17 mouse cellular contexts compared by ENCODE assay signal in genomic region chr19:53409663-53410307, GRCm38 (mm10). TPM values are rescaled to one million over a fixed set of nuclear protein-coding genes. Genes with fewer than 3 reads are reported as not detected.
A peak's percentile ranks its signal among the peaks of the same experiment; 100 is the strongest.
DNase-seq lines count a peak whose midpoint lies in the region; ATAC-seq and TF ChIP-seq lines count a peak whose summit lies in the region.
"Had no signal": no experiment of that assay in that cellular context is flagged by ENCODE, and none has a peak within 500 bp of the region (broad histone marks: within the 10 kb centered on the region; RNA-seq: fewer than 3 reads in every experiment).

No protein-coding gene starts in this region.

- in situ Hi-C loops in CH12.LX (cut with MboI; ENCODE audit: low pct_ligation_motif_present, low pct_unique_long_range_greater_than_20kb, low sequenced_read_pairs): no loop called here

- H3K4me1 ChIP-seq in heart, embryonic 13.5 days: peaks cover 43% of the 10 kb centered on the region
- peaks cover 23% of the 10 kb centered on the region for H3K4me1 ChIP-seq in liver, embryonic 11.5 days (replicated peaks; ENCODE audit: control insufficient read depth, insufficient read depth, low read length)
- peaks cover 39 to 86% of the 10 kb centered on the region in 2 experiments for H3K4me1 ChIP-seq in CH12.LX (ENCODE audit: control insufficient read depth in 1 of 2, insufficient read depth in 2 of 2)
- H3K4me1 ChIP-seq in embryonic facial prominence, embryonic 14.5 days (ENCODE audit: control insufficient read depth, insufficient read depth, low read length): peaks cover 15% of the 10 kb centered on the region
- H3K4me1 ChIP-seq in intestine, embryonic 16.5 days (ENCODE audit: control insufficient read depth, insufficient read depth, low read length): peaks cover 5% of the 10 kb centered on the region; the same call in 1 of the 2 replicates

- H3K4me2 ChIP-seq in heart, embryonic 13.5 days: peak overlapping the region; percentile 48
- peak overlapping the region; percentile 43; the same call in 1 of the 2 replicates for H3K4me2 ChIP-seq in liver, embryonic 11.5 days
- peak overlapping the region; percentile 39 for H3K4me2 ChIP-seq in CH12.LX (ENCODE audit: insufficient read depth, low read depth, poor library complexity, severe bottlenecking)
- H3K4me2 ChIP-seq in embryonic facial prominence, embryonic 14.5 days (ENCODE audit: low read depth, low read length): peak overlapping the region; percentile 20; the same call in 1 of the 2 replicates
- no peak overlapping the region for H3K4me2 ChIP-seq in intestine, embryonic 16.5 days (ENCODE audit: low read depth, low read length)
- H3K4me2 ChIP-seq: embryonic facial prominence, embryonic 13.5 days had no signal

- H3K79me2 ChIP-seq in CH12.LX (replicated peaks; ENCODE audit: control insufficient read depth, extremely low read depth, insufficient read depth, poor library complexity, severe bottlenecking): no peaks in the 10 kb centered on the region

- peak overlapping the region; percentile 47 for H3K9ac ChIP-seq in heart, embryonic 13.5 days
- H3K9ac ChIP-seq in liver, embryonic 11.5 days (ENCODE audit: low read depth, low read length): no peak overlapping the region
- H3K9ac ChIP-seq in CH12.LX (ENCODE audit: insufficient read depth, low read depth): peak overlapping the region; percentile 60
- H3K9ac ChIP-seq in embryonic facial prominence, embryonic 14.5 days (ENCODE audit: low read depth, low read length): no peak overlapping the region
- no peak overlapping the region for H3K9ac ChIP-seq in intestine, embryonic 16.5 days (ENCODE audit: low read depth, low read length)
- H3K9ac ChIP-seq: embryonic facial prominence, embryonic 13.5 days had no signal

- TF ChIP-seq RAD21 in CH12.LX (IDR thresholded peaks at IDR 0.05; ENCODE audit: low read depth, low read length): no peak

- TF ChIP-seq POLR2A in CH12.LX (IDR thresholded peaks at IDR 0.05; ENCODE audit: low read depth, low read length): peak; percentile 61; the same call in 1 of the 2 replicates

- TF ChIP-seq CTCF in CH12.LX (conservative IDR thresholded peaks at IDR 0.05 in 1 of 2, IDR thresholded peaks at IDR 0.05 in 1 of 2; ENCODE audit: low read depth in 2 of 2, low read length in 2 of 2): no peak

- peak; percentile 68 for TF ChIP-seq EP300 in CH12.LX (IDR thresholded peaks at IDR 0.05; ENCODE audit: low read length)

- no peak for ATAC-seq in heart, embryonic 13.5 days (ENCODE audit: extremely low read depth, insufficient number of reproducible peaks, low FRiP score, low TSS enrichment)
- no peak for ATAC-seq in liver, embryonic 11.5 days (replicated peaks; ENCODE audit: low FRiP score)
- ATAC-seq in embryonic facial prominence, embryonic 14.5 days (ENCODE audit: low read depth): no peak
- ATAC-seq in intestine, embryonic 16.5 days: no peak
- ATAC-seq: forebrain, embryonic 14.5 days; lung, postnatal 0 days had no signal

- H3K4me3 ChIP-seq in heart, embryonic 13.5 days: 0 out of 2 replicates have a peak overlapping the region, but pooled peaks have one; percentile 7
- no peak overlapping the region for H3K4me3 ChIP-seq in liver, embryonic 11.5 days (ENCODE audit: low read depth, low read length)
- H3K4me3 ChIP-seq in CH12.LX (replicated peaks in 1 of 3; ENCODE audit: low read depth in 2 of 3, low read length in 2 of 3, poor library complexity in 1 of 3): peak overlapping the region; percentile 9 to 50 (median 48)
- no peak overlapping the region for H3K4me3 ChIP-seq in embryonic facial prominence, embryonic 14.5 days (ENCODE audit: low read depth, low read length)
- H3K4me3 ChIP-seq in intestine, embryonic 16.5 days (ENCODE audit: low read length): no peak overlapping the region
- H3K4me3 ChIP-seq: embryonic facial prominence, embryonic 13.5 days had no signal

- H3K27ac ChIP-seq in heart, embryonic 13.5 days (replicated peaks): 0 out of 2 replicates have a peak overlapping the region, but pooled peaks have one; percentile 26
- no peak overlapping the region for H3K27ac ChIP-seq in liver, embryonic 11.5 days (ENCODE audit: low read depth, low read length)
- peak overlapping the region; percentile 94 for H3K27ac ChIP-seq in CH12.LX (ENCODE audit: insufficient read depth, low read depth)
- H3K27ac ChIP-seq in embryonic facial prominence, embryonic 14.5 days (replicated peaks; ENCODE audit: low read depth, low read length): no peak overlapping the region
- no peak overlapping the region for H3K27ac ChIP-seq in intestine, embryonic 16.5 days (ENCODE audit: low read length)
- H3K27ac ChIP-seq: embryonic facial prominence, embryonic 13.5 days had no signal

- no peaks in the 10 kb centered on the region for H3K27me3 ChIP-seq in heart, embryonic 13.5 days (replicated peaks)
- H3K27me3 ChIP-seq in liver, embryonic 11.5 days (replicated peaks; ENCODE audit: control insufficient read depth, insufficient read depth, low read length): no peaks in the 10 kb centered on the region
- no peaks in the 10 kb centered on the region for H3K27me3 ChIP-seq in CH12.LX (replicated peaks)
- no peaks in the 10 kb centered on the region for H3K27me3 ChIP-seq in embryonic facial prominence, embryonic 14.5 days (replicated peaks; ENCODE audit: control insufficient read depth, insufficient read depth, low read length)
- no peaks in the 10 kb centered on the region for H3K27me3 ChIP-seq in intestine, embryonic 16.5 days (replicated peaks; ENCODE audit: control insufficient read depth, insufficient read depth, low read length)
- H3K27me3 ChIP-seq: embryonic facial prominence, embryonic 13.5 days had no signal

- DNase-seq in heart, postnatal 14 days: no peak
- no peak for DNase-seq in liver, embryonic 11.5 days (ENCODE audit: low spot score)
- no peak for DNase-seq in liver
- DNase-seq in CH12.LX (ENCODE audit: extremely low read depth): peak; percentile 76
- DNase-seq in embryonic facial prominence, embryonic 14.5 days (ENCODE audit: low spot score): no peak
- no peak for DNase-seq in adipocyte (ENCODE audit: low spot score)
- DNase-seq: cerebellum, postnatal 10 days; heart, adult 11 months; right cerebral cortex, postnatal 25 days had no signal

- 44% methylated on average over 17 of the region's 17 CpGs for whole genome bisulfite sequencing in heart, embryonic 13.5 days
- WGBS in liver, embryonic 11.5 days: 51% methylated on average over 17 of the region's 17 CpGs
- WGBS in embryonic facial prominence, embryonic 14.5 days: 49% methylated on average over 17 of the region's 17 CpGs
- WGBS in intestine, embryonic 16.5 days: 63% methylated on average over 17 of the region's 17 CpGs

- no peaks in the 10 kb centered on the region for H3K9me3 ChIP-seq in heart, embryonic 13.5 days
- no peaks in the 10 kb centered on the region for H3K9me3 ChIP-seq in liver, embryonic 11.5 days (ENCODE audit: control insufficient read depth, low read length)
- no peaks in the 10 kb centered on the region for H3K9me3 ChIP-seq in CH12.LX (replicated peaks; ENCODE audit: low read length)
- peaks cover 3% of the 10 kb centered on the region; the same call in 1 of the 2 replicates for H3K9me3 ChIP-seq in embryonic facial prominence, embryonic 14.5 days (ENCODE audit: control insufficient read depth, low read length)
- no peaks in the 10 kb centered on the region for H3K9me3 ChIP-seq in intestine, embryonic 16.5 days (ENCODE audit: control insufficient read depth, low read length)
- H3K9me3 ChIP-seq: embryonic facial prominence, embryonic 13.5 days had no signal

- dilution Hi-C loops in CH12.LX (cut with MboI; ENCODE audit: extremely low pct_ligation_motif_present, extremely low pct_unique_long_range_greater_than_20kb, low sequenced_read_pairs): no loop called here

- no peaks in the 10 kb centered on the region for H3K36me3 ChIP-seq in heart, embryonic 13.5 days
- H3K36me3 ChIP-seq in liver, embryonic 11.5 days (ENCODE audit: control insufficient read depth, insufficient read depth, low read length): no peaks in the 10 kb centered on the region
- H3K36me3 ChIP-seq in CH12.LX (replicated peaks in 1 of 2; ENCODE audit: control insufficient read depth in 1 of 2, insufficient read depth in 1 of 2, low read length in 1 of 2): peaks cover 0 to 3% of the 10 kb centered on the region in 2 experiments
- H3K36me3 ChIP-seq in embryonic facial prominence, embryonic 14.5 days (ENCODE audit: control insufficient read depth, insufficient read depth, low read length): no peaks in the 10 kb centered on the region
- H3K36me3 ChIP-seq in intestine, embryonic 16.5 days (ENCODE audit: control insufficient read depth, insufficient read depth, low read length): no peaks in the 10 kb centered on the region
- H3K36me3 ChIP-seq: embryonic facial prominence, embryonic 13.5 days had no signal

- intact Hi-C loops in heart, postnatal 14 days (cut with DNase I): no loop called here

TF ChIP-seq in CH12.LX, 34 proteins besides CTCF, POLR2A, EP300 and RAD21 (continues in another document):
- TF ChIP-seq PAX5 (IDR thresholded peaks at IDR 0.05; ENCODE audit: low read length): no peak
- peak; percentile 69; the same call in 1 of the 2 replicates for TF ChIP-seq MYC (IDR thresholded peaks at IDR 0.05; ENCODE audit: low read depth, low read length)
- no peak for TF ChIP-seq JUND (conservative IDR thresholded peaks at IDR 0.05; ENCODE audit: low read depth, low read length)
- TF ChIP-seq RCOR1 (conservative IDR thresholded peaks at IDR 0.05; ENCODE audit: low read depth, low read length): peak; percentile 80; the same call in 1 of the 2 replicates
- TF ChIP-seq ZNF384 (IDR thresholded peaks at IDR 0.05; ENCODE audit: low read depth, low read length): 0 out of 2 replicates have a peak, but pooled peaks have one; percentile 20

RNA-seq across cellular contexts. Expression of gene Smndc1, which starts 19.4 kb away (rescaled TPM):
- polyA plus RNA-seq in heart, embryonic 13.5 days (2015; fragmentation: Nextera tagmentation; extraction: Ambion mirVana): 27.8 and 28.8 TPM in 2 replicates
- 10 to 100 TPM; 29.7 to 31.6 TPM for total RNA-seq in heart, postnatal 14 days (2021)
- polyA plus RNA-seq in liver, embryonic 11.5 days (2014; fragmentation: Nextera tagmentation; extraction: Ambion mirVana): 53.8 and 54.2 TPM in 2 replicates
- total RNA-seq in CH12.LX (2012; rRNA removed) (20.5 and 20.9 TPM in 2 replicates), CH12.LX (2014; rRNA removed) (41.1 and 41.3 TPM in 2 replicates)
- 96.6 and 104 TPM in 2 replicates for polyA plus RNA-seq in CH12.LX (2012; ENCODE audit: insufficient read length, low read depth)
- 38.8 and 40.2 TPM in 2 replicates for polyA plus RNA-seq in embryonic facial prominence, embryonic 14.5 days (2014; fragmentation: Nextera tagmentation; extraction: Ambion mirVana)
- polyA plus RNA-seq in intestine, embryonic 16.5 days (2015; fragmentation: Nextera tagmentation; extraction: Ambion mirVana): 36.3 and 40.5 TPM in 2 replicates

RNA-seq across cellular contexts. Expression of gene Gm10197, which starts 38.2 kb away (rescaled TPM):
- not detected in 2 replicates for polyA plus RNA-seq in heart, embryonic 13.5 days (2015; fragmentation: Nextera tagmentation; extraction: Ambion mirVana)
- not detected for total RNA-seq in heart, postnatal 14 days (2021)
- polyA plus RNA-seq in liver, embryonic 11.5 days (2014; fragmentation: Nextera tagmentation; extraction: Ambion mirVana): 3.3 TPM in 1 of 2 replicates, not detected in the other
- total RNA-seq in CH12.LX (2012; rRNA removed) (3.9 TPM in 1 of 2 replicates, not detected in the other), CH12.LX (2014; rRNA removed) (not detected in 2 replicates)
- polyA plus RNA-seq in CH12.LX (2012; ENCODE audit: insufficient read length, low read depth): 11.5 TPM in 1 of 2 replicates, not detected in the other
- 6.4 TPM in 1 of 2 replicates, not detected in the other for polyA plus RNA-seq in embryonic facial prominence, embryonic 14.5 days (2014; fragmentation: Nextera tagmentation; extraction: Ambion mirVana)
- not detected in 2 replicates for polyA plus RNA-seq in intestine, embryonic 16.5 days (2015; fragmentation: Nextera tagmentation; extraction: Ambion mirVana)
- total RNA-seq: adrenal gland, postnatal 36 days; left cerebral cortex, adult 18-20 months had no signal
- polyA plus RNA-seq: embryonic facial prominence, embryonic 13.5 days; limb, embryonic 14.5 days; lung, postnatal 0 days had no signal

Comparison
In these comparisons a context has a peak if more than half of its experiments do, and no peak if none do; other contexts are left out.
1. H3K27ac ChIP-seq: peak in heart, embryonic 13.5 days (single experiment) and CH12.LX (single experiment); none in liver, embryonic 11.5 days (single experiment), embryonic facial prominence, embryonic 14.5 days (single experiment) and intestine, embryonic 16.5 days (single experiment).
2. H3K4me3 ChIP-seq: peak in heart, embryonic 13.5 days (single experiment) and CH12.LX (3 of 3); none in liver, embryonic 11.5 days (single experiment), embryonic facial prominence, embryonic 14.5 days (single experiment) and intestine, embryonic 16.5 days (single experiment).
3. H3K9ac ChIP-seq: peak in heart, embryonic 13.5 days (single experiment) and CH12.LX (single experiment); none in liver, embryonic 11.5 days (single experiment), embryonic facial prominence, embryonic 14.5 days (single experiment) and intestine, embryonic 16.5 days (single experiment).